Mouse (Mus musculus): ENCODE data around the gene Tmem183a. TPM values are rescaled to one million over a fixed set of nuclear protein-coding genes. Genes with fewer than 3 reads are reported as not detected.

Gene Tmem183a
- total and polyA plus RNA-seq, 3 experiments: 41.5 to 73.6 (median 61.1) TPM

DNA sequence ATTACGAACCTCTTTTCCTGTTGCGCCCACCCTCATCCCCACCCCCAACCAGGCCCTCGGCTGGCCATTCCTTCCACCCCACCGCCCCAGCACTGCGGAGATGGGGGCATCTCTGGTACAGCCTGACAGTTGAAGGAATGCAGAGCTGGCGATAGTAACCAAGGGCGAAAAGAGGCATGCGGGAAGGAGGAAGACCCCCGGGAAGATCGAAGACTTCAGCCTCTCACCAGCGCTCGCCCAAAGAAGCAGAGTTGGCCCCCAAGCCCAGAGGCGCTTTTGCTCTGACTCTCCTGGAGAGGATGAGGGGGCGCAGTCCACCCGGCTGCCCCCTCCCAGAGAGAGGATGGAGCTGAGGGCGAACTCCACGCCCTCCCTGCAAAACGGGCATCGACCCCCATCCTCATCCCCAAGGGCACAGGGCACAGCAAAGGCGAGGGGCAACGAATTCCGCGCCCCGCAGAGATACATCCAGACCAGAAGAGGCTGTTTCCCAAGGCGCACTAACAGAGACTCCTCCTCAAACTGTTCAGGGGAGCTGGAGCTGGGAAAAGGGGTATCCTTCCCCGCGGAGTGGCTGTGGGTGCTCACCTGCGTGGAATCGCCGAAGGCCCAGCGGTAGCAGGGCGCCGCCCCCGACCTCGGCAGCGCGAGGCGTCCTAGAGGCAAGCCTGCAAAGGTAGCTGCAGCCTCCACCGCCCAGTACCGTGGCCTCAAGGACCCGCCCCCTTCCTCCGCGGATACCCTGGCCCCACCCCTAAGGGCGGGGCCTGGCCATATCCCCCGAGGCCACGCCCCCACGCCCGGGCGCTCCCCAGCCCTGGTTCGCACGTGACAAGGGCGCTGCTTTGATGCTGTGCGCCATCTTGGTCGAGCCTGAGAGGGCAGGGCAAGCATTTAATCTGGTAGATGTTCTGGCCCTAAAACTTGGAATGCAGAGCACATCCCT lies 17.5 kb downstream of the Tmem183a start (continued):
- TF ChIP-seq KAT2A (IDR thresholded peaks at IDR 0.05; ENCODE audit: insufficient replicate concordance, low read length) (no peak), GABPA (IDR thresholded peaks at IDR 0.05; ENCODE audit: insufficient replicate concordance, low read depth, low read length) (no peak), MAFK (IDR thresholded peaks at IDR 0.05; ENCODE audit: insufficient replicate concordance, low read length) (no peak)

GRCm38 (mm10) chr1:134343567-134343966 lies 18.2 kb downstream of the Tmem183a start:
- Histone ChIP-seq H3K79me2 (replicated peaks; ENCODE audit: control insufficient read depth, extremely low read depth, insufficient read depth, poor library complexity, severe bottlenecking) (no peaks in the 10 kb centered on the region), H3K27me3 (replicated peaks) (no peaks in the 10 kb centered on the region), H3K4me2 (ENCODE audit: insufficient read depth, low read depth, poor library complexity, severe bottlenecking) (no peak overlapping the region), H3K9me3 (replicated peaks; ENCODE audit: low read length) (peaks cover 3% of the 10 kb centered on the region), H3K4me1 (ENCODE audit: control insufficient read depth in 1 of 2, insufficient read depth in 2 of 2) (peaks cover 6 to 13% of the 10 kb centered on the region in 2 experiments; a peak in 2 of 4 replicates), H3K4me3 (replicated peaks in 1 of 3; ENCODE audit: low read depth in 2 of 3, low read length in 2 of 3, poor library complexity in 1 of 3) (no peak overlapping the region), H3K9ac (ENCODE audit: insufficient read depth, low read depth) (no peak overlapping the region), H3K36me3 (replicated peaks in 1 of 2; ENCODE audit: control insufficient read depth in 1 of 2, insufficient read depth in 1 of 2, low read length in 1 of 2) (peaks cover 20 to 44% of the 10 kb centered on the region in 2 experiments), H3K27ac (ENCODE audit: insufficient read depth, low read depth) (no peak overlapping the region)
- no peak for DNase-seq (ENCODE audit: extremely low read depth)
- dilution Hi-C loops (cut with MboI; ENCODE audit: extremely low pct_ligation_motif_present, extremely low pct_unique_long_range_greater_than_20kb, low sequenced_read_pairs) (no loop called here), in situ Hi-C loops (cut with MboI; ENCODE audit: low pct_ligation_motif_present, low pct_unique_long_range_greater_than_20kb, low sequenced_read_pairs) (no loop called here)
- TF ChIP-seq POLR2AphosphoS2 (IDR thresholded peaks at IDR 0.05; ENCODE audit: low read depth, low read length) (0 out of 2 replicates have a peak, but pooled peaks have one; percentile 34), SIN3A (IDR thresholded peaks at IDR 0.05; ENCODE audit: low read length) (no peak)

GRCm38 (mm10) chr1:134342781-134343310 lies 18.9 kb downstream of the Tmem183a start:
- in situ Hi-C loops (cut with MboI; ENCODE audit: low pct_ligation_motif_present, low pct_unique_long_range_greater_than_20kb, low sequenced_read_pairs): no loop called here
- Histone ChIP-seq H3K9me3 (replicated peaks; ENCODE audit: low read length) (peaks cover 3% of the 10 kb centered on the region), H3K9ac (ENCODE audit: insufficient read depth, low read depth) (no peak overlapping the region), H3K79me2 (replicated peaks; ENCODE audit: control insufficient read depth, extremely low read depth, insufficient read depth, poor library complexity, severe bottlenecking) (no peaks in the 10 kb centered on the region), H3K4me3 (replicated peaks in 1 of 3; ENCODE audit: low read depth in 2 of 3, low read length in 2 of 3, poor library complexity in 1 of 3) (no peak overlapping the region), H3K27ac (ENCODE audit: insufficient read depth, low read depth) (no peak overlapping the region), H3K36me3 (replicated peaks in 1 of 2; ENCODE audit: control insufficient read depth in 1 of 2, insufficient read depth in 1 of 2, low read length in 1 of 2) (peaks cover 18 to 38% of the 10 kb centered on the region in 2 experiments), H3K4me2 (ENCODE audit: insufficient read depth, low read depth, poor library complexity, severe bottlenecking) (no peak overlapping the region), H3K27me3 (replicated peaks) (no peaks in the 10 kb centered on the region), H3K4me1 (ENCODE audit: control insufficient read depth in 1 of 2, insufficient read depth in 2 of 2) (peaks cover 6 to 13% of the 10 kb centered on the region in 2 experiments; a peak in 2 of 4 replicates)
- no peak for DNase-seq (ENCODE audit: extremely low read depth)
- dilution Hi-C loops (cut with MboI; ENCODE audit: extremely low pct_ligation_motif_present, extremely low pct_unique_long_range_greater_than_20kb, low sequenced_read_pairs): no loop called here
- TF ChIP-seq ZKSCAN1 (IDR thresholded peaks at IDR 0.05; ENCODE audit: borderline replicate concordance, low read depth, low read length): no peak
- TF ChIP-seq ZNF384 (IDR thresholded peaks at IDR 0.05; ENCODE audit: low read depth, low read length): no peak

GRCm38 (mm10) chr1:134342278-134342664 lies 19.5 kb downstream of the Tmem183a start:
- H3K4me3 ChIP-seq (replicated peaks in 1 of 3; ENCODE audit: low read depth in 2 of 3, low read length in 2 of 3, poor library complexity in 1 of 3): no peak overlapping the region
- dilution Hi-C loops (cut with MboI; ENCODE audit: extremely low pct_ligation_motif_present, extremely low pct_unique_long_range_greater_than_20kb, low sequenced_read_pairs): no loop called here
- in situ Hi-C loops (cut with MboI; ENCODE audit: low pct_ligation_motif_present, low pct_unique_long_range_greater_than_20kb, low sequenced_read_pairs): no loop called here
- TF ChIP-seq POLR2A (IDR thresholded peaks at IDR 0.05; ENCODE audit: low read depth, low read length): no peak
- TF ChIP-seq ZMIZ1 (IDR thresholded peaks at IDR 0.05; ENCODE audit: low read depth, low read length): no peak
- no peak for TF ChIP-seq ZKSCAN1 (IDR thresholded peaks at IDR 0.05; ENCODE audit: borderline replicate concordance, low read depth, low read length)
- no peak for TF ChIP-seq JUN (IDR thresholded peaks at IDR 0.05; ENCODE audit: insufficient read depth, low read depth, low read length)
- no peak for TF ChIP-seq E2F4 (IDR thresholded peaks at IDR 0.05; ENCODE audit: insufficient replicate concordance, low read depth, low read length)
- no peak for TF ChIP-seq HCFC1 (IDR thresholded peaks at IDR 0.05; ENCODE audit: low read depth, low read length)
- no peak for TF ChIP-seq EP300 (IDR thresholded peaks at IDR 0.05; ENCODE audit: low read length)
- TF ChIP-seq RCOR1 (conservative IDR thresholded peaks at IDR 0.05; ENCODE audit: low read depth, low read length): no peak
- no peak for TF ChIP-seq UBTF (IDR thresholded peaks at IDR 0.05; ENCODE audit: low read depth, low read length)
- TF ChIP-seq POLR2AphosphoS2 (IDR thresholded peaks at IDR 0.05; ENCODE audit: low read depth, low read length): no peak
- no peak for TF ChIP-seq MEF2A (IDR thresholded peaks at IDR 0.05; ENCODE audit: borderline replicate concordance, low read depth, low read length)
- TF ChIP-seq KAT2A (IDR thresholded peaks at IDR 0.05; ENCODE audit: insufficient replicate concordance, low read length): no peak
- no peak for TF ChIP-seq MYC (IDR thresholded peaks at IDR 0.05; ENCODE audit: low read depth, low read length)
- no peak for TF ChIP-seq GABPA (IDR thresholded peaks at IDR 0.05; ENCODE audit: insufficient replicate concordance, low read depth, low read length)
- TF ChIP-seq IRF4 (IDR thresholded peaks at IDR 0.05; ENCODE audit: low read depth, low read length): no peak
- no peak for TF ChIP-seq MXI1 (IDR thresholded peaks at IDR 0.05; ENCODE audit: low read depth, low read length)
- no peak for TF ChIP-seq BHLHE40 (IDR thresholded peaks at IDR 0.05; ENCODE audit: low read depth, low read length)

More at GRCm38 (mm10) chr1:134342278-134342664, 19.5 kb downstream of the Tmem183a start:
- H3K36me3 ChIP-seq (replicated peaks in 1 of 2; ENCODE audit: control insufficient read depth in 1 of 2, insufficient read depth in 1 of 2, low read length in 1 of 2): peaks cover 15 to 32% of the 10 kb centered on the region in 2 experiments
- peaks cover 6 to 13% of the 10 kb centered on the region in 2 experiments; a peak in 2 of 4 replicates for H3K4me1 ChIP-seq (ENCODE audit: control insufficient read depth in 1 of 2, insufficient read depth in 2 of 2)
- H3K27me3 ChIP-seq (replicated peaks): no peaks in the 10 kb centered on the region
- H3K4me2 ChIP-seq (ENCODE audit: insufficient read depth, low read depth, poor library complexity, severe bottlenecking): no peak overlapping the region
- no peak overlapping the region for H3K9ac ChIP-seq (ENCODE audit: insufficient read depth, low read depth)
- no peaks in the 10 kb centered on the region for H3K79me2 ChIP-seq (replicated peaks; ENCODE audit: control insufficient read depth, extremely low read depth, insufficient read depth, poor library complexity, severe bottlenecking)
- peaks cover 3% of the 10 kb centered on the region for H3K9me3 ChIP-seq (replicated peaks; ENCODE audit: low read length)
- H3K27ac ChIP-seq (ENCODE audit: insufficient read depth, low read depth): no peak overlapping the region
- no peak for DNase-seq (ENCODE audit: extremely low read depth)

Data from CH12.LX (cell line).